7 mouse cellular contexts compared by ENCODE assay signal in the genomic region with DNA sequence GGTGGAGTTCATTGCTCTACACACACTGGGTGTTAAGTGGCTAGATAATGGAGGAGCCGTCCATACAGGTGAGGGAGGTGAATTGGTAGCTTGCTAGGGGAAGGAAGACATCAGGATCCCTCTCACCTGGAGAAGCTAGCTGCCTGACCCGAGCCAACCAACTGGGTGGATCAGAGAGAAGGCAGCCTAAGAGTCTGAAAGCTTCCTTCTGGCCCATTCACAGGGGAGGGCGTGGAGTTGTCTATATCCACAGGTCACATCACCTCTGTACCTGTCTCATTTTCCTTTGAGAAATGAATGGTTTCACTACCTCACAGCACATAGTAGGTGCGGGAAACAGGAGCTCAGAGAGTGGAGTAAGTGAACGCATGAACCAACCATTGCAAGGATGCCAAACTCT. TPM values are rescaled to one million over a fixed set of nuclear protein-coding genes. Genes with fewer than 3 reads are reported as not detected.
DNase-seq lines count a peak whose midpoint lies in the region; ATAC-seq lines count a peak whose summit lies in the region.

No protein-coding gene starts in this region.

- no peak overlapping the region for H3K27ac ChIP-seq in heart, embryonic 16.5 days (ENCODE audit: low read length)
- H3K27ac ChIP-seq in liver, embryonic 11.5 days (ENCODE audit: low read depth, low read length): no peak overlapping the region
- H3K27ac ChIP-seq in stomach, embryonic 16.5 days (ENCODE audit: low read length): no peak overlapping the region

- H3K36me3 ChIP-seq in megakaryocyte, embryonic 14.5 days (replicated peaks; ENCODE audit: low read length): no peaks in the 10 kb centered on the region
- H3K36me3 ChIP-seq in heart, embryonic 16.5 days (ENCODE audit: control insufficient read depth, insufficient read depth): no peaks in the 10 kb centered on the region
- no peaks in the 10 kb centered on the region for H3K36me3 ChIP-seq in liver, embryonic 11.5 days (ENCODE audit: control insufficient read depth, insufficient read depth, low read length)
- H3K36me3 ChIP-seq in stomach, embryonic 16.5 days (ENCODE audit: control insufficient read depth, insufficient read depth, low read length): no peaks in the 10 kb centered on the region

- peaks cover 44% of the 10 kb centered on the region for H3K27me3 ChIP-seq in megakaryocyte, embryonic 14.5 days (replicated peaks)
- H3K27me3 ChIP-seq in heart, embryonic 16.5 days (ENCODE audit: control insufficient read depth, insufficient read depth, low read length): no peaks in the 10 kb centered on the region
- H3K27me3 ChIP-seq in liver, embryonic 11.5 days (replicated peaks; ENCODE audit: control insufficient read depth, insufficient read depth, low read length): peaks cover 13% of the 10 kb centered on the region
- no peaks in the 10 kb centered on the region for H3K27me3 ChIP-seq in stomach, embryonic 16.5 days (ENCODE audit: control insufficient read depth, insufficient read depth, low read length)

- 52% methylated on average over 5 of the region's 5 CpGs for WGBS in heart, embryonic 16.5 days
- WGBS in liver, embryonic 11.5 days: 46% methylated on average over 5 of the region's 5 CpGs
- 50% methylated on average over 5 of the region's 5 CpGs for WGBS in stomach, embryonic 16.5 days

- H3K4me1 ChIP-seq in megakaryocyte, embryonic 14.5 days: peaks cover 10% of the 10 kb centered on the region
- 0 out of 2 replicates have a peak, but pooled peaks cover 2% of the 10 kb centered on the region for H3K4me1 ChIP-seq in heart, embryonic 16.5 days (ENCODE audit: control insufficient read depth, insufficient read depth, low read length)
- H3K4me1 ChIP-seq in liver, embryonic 11.5 days (replicated peaks; ENCODE audit: control insufficient read depth, insufficient read depth, low read length): no peaks in the 10 kb centered on the region
- no peaks in the 10 kb centered on the region for H3K4me1 ChIP-seq in stomach, embryonic 16.5 days (ENCODE audit: control insufficient read depth, insufficient read depth, low read length)

- peak overlapping the region; percentile 82 for H3K9ac ChIP-seq in heart, embryonic 16.5 days (ENCODE audit: low read length)
- H3K9ac ChIP-seq in liver, embryonic 11.5 days (ENCODE audit: low read depth, low read length): no peak overlapping the region
- H3K9ac ChIP-seq in stomach, embryonic 16.5 days (ENCODE audit: low read length): peak overlapping the region; percentile 82; the same call in 1 of the 2 replicates

- H3K4me3 ChIP-seq in megakaryocyte, embryonic 14.5 days (replicated peaks): peak overlapping the region; percentile 90
- peak overlapping the region; percentile 74 for H3K4me3 ChIP-seq in heart, embryonic 16.5 days (ENCODE audit: low read length)
- peak overlapping the region; percentile 64 for H3K4me3 ChIP-seq in liver, embryonic 11.5 days (ENCODE audit: low read depth, low read length)
- H3K4me3 ChIP-seq in stomach, embryonic 16.5 days (replicated peaks; ENCODE audit: low read length): peak overlapping the region; percentile 70

- peak overlapping the region; percentile 89 for H3K4me2 ChIP-seq in heart, embryonic 16.5 days (ENCODE audit: low read depth, low read length)
- peak overlapping the region; percentile 83 for H3K4me2 ChIP-seq in liver, embryonic 11.5 days
- H3K4me2 ChIP-seq in stomach, embryonic 16.5 days (ENCODE audit: low read depth, low read length): peak overlapping the region; percentile 81

- no peak for ATAC-seq in megakaryocyte, adult 5-6 weeks (ENCODE audit: poor library complexity, severe bottlenecking)
- no peak for ATAC-seq in heart, embryonic 16.5 days (replicated peaks; ENCODE audit: extremely low read depth, insufficient read depth, low FRiP score)
- no peak for ATAC-seq in liver, embryonic 11.5 days (replicated peaks; ENCODE audit: low FRiP score)
- ATAC-seq in stomach, embryonic 16.5 days (ENCODE audit: insufficient read depth, low FRiP score): peak; percentile 1; the same call in 1 of the 2 replicates

- peaks cover 16% of the 10 kb centered on the region; the same call in 1 of the 2 replicates for H3K9me3 ChIP-seq in megakaryocyte, embryonic 14.5 days
- H3K9me3 ChIP-seq in heart, embryonic 16.5 days (replicated peaks; ENCODE audit: control insufficient read depth, low read length): peaks cover under 1% of the 10 kb centered on the region; the same call in 1 of the 2 replicates
- no peaks in the 10 kb centered on the region for H3K9me3 ChIP-seq in liver, embryonic 11.5 days (ENCODE audit: control insufficient read depth, low read length)
- H3K9me3 ChIP-seq in stomach, embryonic 16.5 days (replicated peaks; ENCODE audit: control insufficient read depth, low read length): peaks cover under 1% of the 10 kb centered on the region

- no peak for DNase-seq in liver, embryonic 11.5 days (ENCODE audit: low spot score)
- no peak for DNase-seq in right cerebral cortex, postnatal 36 days (ENCODE audit: low spot score in 2 of 2)
- DNase-seq in layer of hippocampus, adult 18-20 months (ENCODE audit: low spot score in 2 of 2): no peak

RNA-seq across cellular contexts. Expression of gene Ccdc149, which starts 0.8 kb away (rescaled TPM):
- 0.07 TPM in 1 of 2 replicates, not detected in the other for polyA plus RNA-seq in megakaryocyte, embryonic 14.5 days (2012; ENCODE audit: insufficient read depth, low replicate concordance)
- total RNA-seq in megakaryocyte, adult 5-6 weeks (2015): 0.09 TPM in 1 of 2 replicates, not detected in the other
- not detected in 2 replicates for total RNA-seq in megakaryocyte, adult 5-6 weeks (2017)
- polyA plus RNA-seq in heart, embryonic 16.5 days (2015; fragmentation: Nextera tagmentation; extraction: Ambion mirVana): 2.9 and 3.3 TPM in 2 replicates
- 1.1 and 1.2 TPM in 2 replicates for polyA plus RNA-seq in liver, embryonic 11.5 days (2014; fragmentation: Nextera tagmentation; extraction: Ambion mirVana)
- polyA plus RNA-seq in stomach, embryonic 16.5 days (2015; fragmentation: Nextera tagmentation; extraction: Ambion mirVana): 4.0 and 4.3 TPM in 2 replicates
- total RNA-seq in layer of hippocampus, adult 18-20 months (2021): 10 to 100 TPM; 76.7 to 82.8 TPM
